Mouse (Mus musculus) heart, embryonic 11.5 days (tissue): ENCODE measurements around the gene Fah. TPM values are rescaled to one million over a fixed set of nuclear protein-coding genes. Genes with fewer than 3 reads are reported as not detected.

Source experiments
- ATAC-seq: fragments of 200-750 bp; cut with Nextera tagmentation; replicated peaks from 2 replicates; pipeline ENCODE4 v1.8.0; 2017; ENCODE audit warnings: moderate library complexity; ENCODE audit not compliant: insufficient number of reproducible peaks, low FRiP score, low TSS enrichment
- H3K27ac ChIP-seq: fragments of 300-500 bp; sonication (generic); 2 replicates; pipeline ENCODE4 v1.5.1; 2014; ENCODE audit warnings: mild to moderate bottlenecking, low read depth, low read length
- H3K27me3 ChIP-seq: fragments of 300-500 bp; sonication (generic); 2 replicates; pipeline ENCODE4 v1.6.1; 2014; ENCODE audit warnings: mild to moderate bottlenecking, low read length, mixed read lengths; ENCODE audit not compliant: control insufficient read depth, insufficient read depth
- H3K36me3 ChIP-seq: fragments of 300-500 bp; sonication (generic); 2 replicates; pipeline ENCODE4 v1.6.1; 2014; ENCODE audit warnings: mild to moderate bottlenecking, low read length, moderate library complexity, mixed read lengths; ENCODE audit not compliant: control insufficient read depth, insufficient read depth
- H3K4me1 ChIP-seq: fragments of 300-500 bp; sonication (generic); 2 replicates; pipeline ENCODE4 v1.6.1; 2014; ENCODE audit warnings: low read length; ENCODE audit not compliant: control insufficient read depth, insufficient read depth
- H3K4me2 ChIP-seq: fragments of 300-500 bp; sonication (generic); 2 replicates; pipeline ENCODE4 v1.6.1; 2014; ENCODE audit warnings: mild to moderate bottlenecking, moderate library complexity
- H3K4me3 ChIP-seq: fragments of 300-500 bp; sonication (generic); 2 replicates; pipeline ENCODE4 v1.5.1; 2014; ENCODE audit warnings: low read depth, low read length
- H3K9ac ChIP-seq: fragments of 300-500 bp; sonication (generic); 2 replicates; pipeline ENCODE4 v1.6.1; 2014; ENCODE audit warnings: mild to moderate bottlenecking, low read depth, low read length, moderate library complexity
- H3K9me3 ChIP-seq: fragments of 300-500 bp; sonication (generic); replicated peaks from 2 replicates; pipeline ENCODE4 v1.6.1; 2016; ENCODE audit warnings: low read length; ENCODE audit not compliant: control insufficient read depth
- WGBS: fragments of 180-500 bp; shearing (Covaris S2); extraction: QIAGEN DNeasy Blood & Tissue Kit; methylation state at CpG from one replicate; pipeline ENCODE4 v1.1.7; 2014; ENCODE audit not compliant: insufficient replicate concordance; 5-methylcytosine and 5-hydroxymethylcytosine counted together
- polyA plus RNA-seq: library from polyadenylated mRNA; unstranded; fragments of >200 nt; fragmentation: Nextera tagmentation; extraction: Ambion mirVana; gene quantifications from 2 replicates; pipeline ENCODE4 v1.2.1, GENCODE M21; 2014

Gene Fah
- polyA plus RNA-seq, 1 experiment from 2014 or later: 11.2 TPM

- Histone ChIP-seq H3K36me3 (no peaks in the 10 kb centered on the region), H3K27ac (no peak overlapping the region), H3K4me2 (no peak overlapping the region), H3K27me3 (no peaks in the 10 kb centered on the region), H3K9me3 (no peaks in the 10 kb centered on the region), H3K9ac (no peak overlapping the region), H3K4me3 (no peak overlapping the region), H3K4me1 (no peaks in the 10 kb centered on the region)
- no peak for ATAC-seq
Observed at GRCm38 (mm10) chr7:84636939-84637338, 30.4 kb upstream of the Fah start.

DNA sequence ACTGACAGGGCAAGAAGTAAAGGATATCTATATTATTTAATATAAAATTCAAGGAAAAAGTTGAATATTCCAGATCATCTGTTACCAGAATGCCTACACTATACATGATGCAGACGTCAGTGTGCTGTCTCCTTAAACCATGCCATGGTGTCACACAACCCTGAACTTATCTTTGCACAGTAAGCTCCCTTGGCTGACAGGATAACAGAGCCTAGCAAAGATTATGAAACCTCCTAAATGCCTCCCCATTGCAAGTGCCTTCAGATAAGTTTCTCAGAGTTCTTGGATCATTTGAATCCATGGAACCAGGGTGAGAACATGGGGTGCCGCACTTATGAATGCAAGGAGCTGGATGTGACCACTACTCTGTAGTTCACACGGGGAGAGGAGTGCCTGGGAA, 25.4 kb upstream of the Fah start:
- whole genome bisulfite sequencing: 67% methylated on average over 3 of the region's 3 CpGs
- ATAC-seq: no peak
- Histone ChIP-seq H3K4me1 (no peaks in the 10 kb centered on the region), H3K27me3 (no peaks in the 10 kb centered on the region), H3K4me2 (no peak overlapping the region), H3K36me3 (no peaks in the 10 kb centered on the region), H3K4me3 (no peak overlapping the region), H3K9me3 (no peaks in the 10 kb centered on the region), H3K27ac (no peak overlapping the region), H3K9ac (no peak overlapping the region)

GRCm38 (mm10) chr7:84623718-84624117, 17.2 kb upstream of the Fah start:
- Histone ChIP-seq H3K36me3 (peaks cover 7% of the 10 kb centered on the region; the same call in 1 of the 2 replicates), H3K9ac (no peak overlapping the region), H3K9me3 (no peaks in the 10 kb centered on the region), H3K27ac (no peak overlapping the region), H3K27me3 (no peaks in the 10 kb centered on the region), H3K4me2 (no peak overlapping the region), H3K4me1 (no peaks in the 10 kb centered on the region), H3K4me3 (no peak overlapping the region)
- WGBS: 91% methylated on average over 4 of the region's 4 CpGs
- no peak for ATAC-seq

GRCm38 (mm10) chr7:84620956-84621355, 14.4 kb upstream of the Fah start:
- Histone ChIP-seq H3K4me3 (no peak overlapping the region), H3K36me3 (peaks cover 7% of the 10 kb centered on the region; the same call in 1 of the 2 replicates), H3K27ac (no peak overlapping the region), H3K27me3 (no peaks in the 10 kb centered on the region), H3K4me1 (no peaks in the 10 kb centered on the region), H3K9ac (no peak overlapping the region), H3K9me3 (no peaks in the 10 kb centered on the region), H3K4me2 (no peak overlapping the region)
- WGBS: 91% methylated on average over 3 of the region's 3 CpGs
- no peak for ATAC-seq

DNA sequence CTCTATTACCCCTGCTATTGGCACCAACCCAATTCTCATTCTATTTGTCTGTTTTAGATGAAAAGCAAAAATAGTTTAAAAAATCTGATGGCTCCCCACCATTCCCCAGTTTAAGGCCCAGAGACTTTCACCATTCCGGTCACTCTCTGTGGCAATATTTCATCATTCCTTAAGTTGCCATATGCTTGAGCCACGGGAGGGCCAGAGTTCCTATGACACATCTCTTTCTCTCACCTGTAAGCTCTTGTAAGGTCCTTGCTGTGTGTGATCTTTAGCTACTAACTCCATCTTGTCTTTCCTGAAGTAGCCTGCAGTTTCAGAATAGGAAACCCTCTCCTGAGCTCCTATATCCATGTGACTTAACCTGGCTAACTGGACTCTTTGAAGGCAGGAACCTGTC, 12.4 kb upstream of the Fah start:
- Histone ChIP-seq H3K27me3 (no peaks in the 10 kb centered on the region), H3K9ac (no peak overlapping the region), H3K4me1 (no peaks in the 10 kb centered on the region), H3K36me3 (no peaks in the 10 kb centered on the region), H3K9me3 (no peaks in the 10 kb centered on the region), H3K4me3 (no peak overlapping the region), H3K4me2 (no peak overlapping the region), H3K27ac (no peak overlapping the region)
- 90% methylated on average over 2 of the region's 2 CpGs for whole genome bisulfite sequencing
- no peak for ATAC-seq

DNA sequence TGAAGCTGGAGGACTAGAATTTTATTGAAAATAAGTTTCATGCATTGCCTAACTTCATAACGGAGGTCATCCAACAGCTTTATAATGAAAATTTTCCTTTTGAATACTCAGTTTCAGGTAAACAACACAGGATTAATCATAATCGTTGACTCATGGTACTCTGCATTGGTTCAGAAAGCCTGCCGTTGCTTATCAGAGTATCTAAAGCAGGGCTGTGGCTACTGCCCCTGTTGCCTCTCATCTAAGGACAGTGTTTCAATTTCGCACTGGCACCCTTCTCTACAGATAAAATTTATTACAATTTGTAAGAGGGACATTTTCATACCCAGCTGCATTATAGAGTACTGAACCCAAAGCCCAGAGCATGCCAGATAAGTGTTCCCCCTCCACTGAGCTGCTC, 5.9 kb upstream of the Fah start:
- Histone ChIP-seq H3K9me3 (no peaks in the 10 kb centered on the region), H3K4me3 (no peak overlapping the region), H3K4me1 (no peaks in the 10 kb centered on the region), H3K4me2 (no peak overlapping the region), H3K9ac (no peak overlapping the region), H3K27ac (no peak overlapping the region), H3K36me3 (no peaks in the 10 kb centered on the region), H3K27me3 (no peaks in the 10 kb centered on the region)
- no peak for ATAC-seq
- 76% methylated on average over 4 of the region's 4 CpGs for WGBS

DNA sequence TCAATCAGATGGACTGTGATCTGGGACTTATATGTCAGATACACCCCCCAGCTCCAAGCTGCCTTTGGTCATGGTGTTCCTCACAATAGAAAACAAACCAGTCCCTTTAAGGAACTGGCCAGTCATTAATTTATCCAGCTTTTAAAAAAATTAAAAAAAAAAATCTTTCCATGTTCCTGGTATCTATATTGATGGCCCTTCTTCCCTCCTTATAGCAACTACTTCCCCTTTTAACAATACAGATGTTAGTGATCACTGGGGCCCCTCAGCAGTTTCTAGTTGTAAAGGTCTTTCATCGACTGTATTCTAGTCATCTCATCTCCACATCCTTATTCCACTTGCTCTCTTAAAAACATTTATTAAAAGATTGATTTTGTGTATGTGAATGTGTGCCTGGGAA, 5.1 kb upstream of the Fah start:
- no peaks in the 10 kb centered on the region for H3K27me3 ChIP-seq

GRCm38 (mm10) chr7:84605704-84606292, 724 bp downstream of the Fah start:
- H3K4me1 ChIP-seq: no peaks in the 10 kb centered on the region
- ATAC-seq: peak; percentile 91
- under 1% methylated on average over 36 of the region's 36 CpGs for WGBS
- H3K27me3 ChIP-seq: no peaks in the 10 kb centered on the region
- no peaks in the 10 kb centered on the region for H3K36me3 ChIP-seq
- no peaks in the 10 kb centered on the region for H3K9me3 ChIP-seq
- H3K4me2 ChIP-seq: peak overlapping the region; percentile 88
- no peak overlapping the region for H3K27ac ChIP-seq
- peak overlapping the region; percentile 66 for H3K9ac ChIP-seq
- H3K4me3 ChIP-seq: peak overlapping the region; percentile 52

More for the DNA sequence above, 5.1 kb upstream of the Fah start:
- 84% methylated on average over 1 of the region's 1 CpGs for WGBS
- no peak for ATAC-seq
- Histone ChIP-seq H3K36me3 (no peaks in the 10 kb centered on the region), H3K9me3 (no peaks in the 10 kb centered on the region), H3K4me1 (no peaks in the 10 kb centered on the region), H3K4me3 (no peak overlapping the region), H3K9ac (no peak overlapping the region), H3K27ac (no peak overlapping the region), H3K4me2 (no peak overlapping the region)

- Histone ChIP-seq H3K9me3 (no peaks in the 10 kb centered on the region), H3K27me3 (no peaks in the 10 kb centered on the region), H3K36me3 (no peaks in the 10 kb centered on the region), H3K9ac (peak overlapping the region; percentile 66), H3K4me3 (peak overlapping the region; percentile 52), H3K4me2 (peak overlapping the region; percentile 88), H3K4me1 (no peaks in the 10 kb centered on the region), H3K27ac (no peak overlapping the region)
- 9% methylated on average over 19 of the region's 19 CpGs for WGBS
- ATAC-seq: no peak
Observed at GRCm38 (mm10) chr7:84605033-84605687, 1.4 kb downstream of the Fah start.
